Mouse (Mus musculus) neural tube, embryonic 14.5 days (tissue): Measurements from ENCODE around the gene Zfp36l2. TPM values are rescaled to one million over a fixed set of nuclear protein-coding genes. Genes with fewer than 3 reads are reported as not detected.

ENCODE experiments used
- ATAC-seq: fragments of 200-750 bp; cut with Nextera tagmentation; 2 replicates; pipeline ENCODE4 v1.8.0; 2017; ENCODE audit warnings: low read depth, mild to moderate bottlenecking, moderate TSS enrichment, moderate library complexity
- H3K27ac ChIP-seq: fragments of 300-500 bp; sonication (generic); 2 replicates; pipeline ENCODE4 v1.5.1; 2014; ENCODE audit warnings: low read depth, mild to moderate bottlenecking, control low read depth, low read length, moderate library complexity, mixed read lengths
- H3K27me3 ChIP-seq: fragments of 300-500 bp; sonication (generic); 2 replicates; pipeline ENCODE4 v1.6.1; 2014; ENCODE audit warnings: low read length; ENCODE audit not compliant: control insufficient read depth, insufficient read depth
- H3K36me3 ChIP-seq: fragments of 300-500 bp; sonication (generic); 2 replicates; pipeline ENCODE4 v1.6.1; 2014; ENCODE audit warnings: low read length, mixed read lengths; ENCODE audit not compliant: control insufficient read depth, insufficient read depth
- H3K4me1 ChIP-seq: fragments of 300-500 bp; sonication (generic); 2 replicates; pipeline ENCODE4 v1.6.1; 2014; ENCODE audit warnings: low read length; ENCODE audit not compliant: control insufficient read depth, insufficient read depth
- H3K4me2 ChIP-seq: fragments of 300-500 bp; sonication (generic); 2 replicates; pipeline ENCODE4 v1.6.1; 2014; ENCODE audit warnings: mild to moderate bottlenecking, low read depth, low read length, control low read depth
- H3K4me3 ChIP-seq: fragments of 300-500 bp; sonication (generic); 2 replicates; pipeline ENCODE4 v1.5.1; 2014; ENCODE audit warnings: low read depth, low read length, control low read depth, mixed read lengths
- H3K9ac ChIP-seq: fragments of 300-500 bp; sonication (generic); replicated peaks from 2 replicates; pipeline ENCODE4 v1.6.1; 2014; ENCODE audit warnings: low read depth, mild to moderate bottlenecking, control low read depth, low read length, mixed read lengths
- H3K9me3 ChIP-seq: fragments of 300-500 bp; sonication (generic); 2 replicates; pipeline ENCODE4 v1.6.1; 2016; ENCODE audit warnings: low read length; ENCODE audit not compliant: control insufficient read depth
- WGBS: fragments of 180-500 bp; shearing (Covaris S2); extraction: QIAGEN DNeasy Blood & Tissue Kit; methylation state at CpG from one replicate; pipeline ENCODE4 v1.1.7; 2014; 5-methylcytosine and 5-hydroxymethylcytosine counted together
- polyA plus RNA-seq: library from polyadenylated mRNA; unstranded; fragments of >200 nt; fragmentation: Nextera tagmentation; extraction: Ambion mirVana; gene quantifications from 2 replicates; pipeline ENCODE4 v1.2.1, GENCODE M21; 2014

The Zfp36l2 gene
- polyA plus RNA-seq, 1 experiment from 2014 or later, result 4.8 TPM

- Histone ChIP-seq H3K36me3 (no peaks in the 10 kb centered on the region), H3K9me3 (no peaks in the 10 kb centered on the region), H3K4me3 (no peak overlapping the region), H3K4me1 (peaks cover 4% of the 10 kb centered on the region; the same call in 1 of the 2 replicates), H3K4me2 (no peak overlapping the region), H3K27me3 (peaks cover 3% of the 10 kb centered on the region; the same call in 1 of the 2 replicates), H3K9ac (no peak overlapping the region), H3K27ac (no peak overlapping the region)
- no peak for ATAC-seq
- WGBS, result 81% methylated on average over 12 of the region's 12 CpGs
Measured at GRCm38 (mm10) chr17:84158461-84158795, 29.3 kb downstream of the Zfp36l2 start.

- Histone ChIP-seq H3K4me2 (no peak overlapping the region), H3K4me1 (peaks cover 4% of the 10 kb centered on the region; the same call in 1 of the 2 replicates), H3K36me3 (no peaks in the 10 kb centered on the region), H3K27me3 (peaks cover 3% of the 10 kb centered on the region; the same call in 1 of the 2 replicates), H3K27ac (no peak overlapping the region), H3K9me3 (no peaks in the 10 kb centered on the region), H3K4me3 (no peak overlapping the region), H3K9ac (no peak overlapping the region)
- ATAC-seq, result no peak
- 67% methylated on average over 6 of the region's 6 CpGs for WGBS
Measured at GRCm38 (mm10) chr17:84157743-84158460, 29.8 kb downstream of the Zfp36l2 start.

DNA sequence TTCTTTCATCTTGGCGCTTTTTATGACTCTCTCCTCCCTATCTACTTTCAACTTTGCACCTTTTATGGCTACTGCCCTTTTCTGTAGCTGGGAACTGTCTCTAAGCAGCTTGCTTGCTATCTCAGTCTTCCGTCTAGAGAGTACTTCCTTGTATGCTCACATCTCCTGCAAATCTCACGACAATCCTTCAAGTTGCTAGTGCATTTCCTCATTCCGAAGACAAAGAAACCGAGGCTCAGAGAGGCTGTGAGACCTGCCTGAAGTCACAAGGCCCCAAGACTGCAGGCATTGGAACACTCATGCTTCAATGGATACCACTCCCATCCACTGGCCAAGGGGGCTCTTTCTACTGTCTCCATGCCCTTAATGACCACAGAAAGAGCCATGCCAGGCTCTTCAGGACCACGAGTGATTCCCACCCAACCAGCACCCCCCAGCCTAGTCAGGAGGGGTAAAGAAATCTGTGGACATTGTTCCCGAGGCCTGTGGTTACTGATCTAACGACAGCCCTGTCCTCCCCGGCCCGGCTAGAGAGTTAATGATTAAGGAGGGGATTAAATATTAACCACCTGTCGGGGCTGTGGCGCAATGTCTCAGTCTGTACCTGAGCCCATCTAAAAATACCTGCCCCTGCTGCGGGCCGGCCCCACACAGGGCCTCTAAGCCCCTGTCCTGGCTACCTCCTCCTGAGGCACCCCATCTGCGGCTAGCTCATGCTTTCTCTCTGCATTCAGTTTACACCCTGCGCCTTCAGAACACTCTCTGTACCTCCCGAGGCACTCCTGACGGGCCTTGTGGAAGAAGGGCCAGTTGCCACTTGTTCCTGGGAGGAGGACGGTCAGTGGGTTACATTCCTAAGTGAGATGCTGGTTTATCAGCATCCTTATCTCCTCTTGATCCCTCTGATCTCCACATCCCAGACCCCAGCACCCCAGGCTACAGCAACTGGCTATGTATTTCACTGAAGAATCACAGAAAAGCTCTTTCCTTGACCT is 30.7 kb downstream of the Zfp36l2 start:
- ATAC-seq, result no peak
- WGBS, result 20% methylated on average over 19 of the region's 19 CpGs

GRCm38 (mm10) chr17:84156227-84156573 is 31.5 kb downstream of the Zfp36l2 start:
- H3K4me3 ChIP-seq, result no peak overlapping the region
- H3K9me3 ChIP-seq, result no peaks in the 10 kb centered on the region
- H3K27me3 ChIP-seq, result peaks cover 3% of the 10 kb centered on the region; the same call in 1 of the 2 replicates
- no peak for ATAC-seq
- 25% methylated on average over 13 of the region's 13 CpGs for WGBS
- H3K27ac ChIP-seq, result no peak overlapping the region
- H3K36me3 ChIP-seq, result no peaks in the 10 kb centered on the region
- H3K4me2 ChIP-seq, result no peak overlapping the region
- H3K9ac ChIP-seq, result no peak overlapping the region
- H3K4me1 ChIP-seq, result peaks cover 4% of the 10 kb centered on the region; the same call in 1 of the 2 replicates

More for the DNA sequence above, 30.7 kb downstream of the Zfp36l2 start:
- no peaks in the 10 kb centered on the region for H3K36me3 ChIP-seq
- H3K4me2 ChIP-seq, result no peak overlapping the region
- no peak overlapping the region for H3K9ac ChIP-seq
- no peaks in the 10 kb centered on the region for H3K9me3 ChIP-seq
- H3K4me3 ChIP-seq, result no peak overlapping the region
- no peak overlapping the region for H3K27ac ChIP-seq
- peaks cover 4% of the 10 kb centered on the region; the same call in 1 of the 2 replicates for H3K4me1 ChIP-seq
- peaks cover 3% of the 10 kb centered on the region; the same call in 1 of the 2 replicates for H3K27me3 ChIP-seq

GRCm38 (mm10) chr17:84155516-84156226 is 32.1 kb downstream of the Zfp36l2 start:
- no peaks in the 10 kb centered on the region for H3K9me3 ChIP-seq
- no peak overlapping the region for H3K4me2 ChIP-seq
- no peak overlapping the region for H3K27ac ChIP-seq
- H3K9ac ChIP-seq, result no peak overlapping the region
- 67% methylated on average over 8 of the region's 8 CpGs for whole genome bisulfite sequencing
- H3K27me3 ChIP-seq, result peaks cover 3% of the 10 kb centered on the region; the same call in 1 of the 2 replicates
- H3K4me1 ChIP-seq, result peaks cover 4% of the 10 kb centered on the region; the same call in 1 of the 2 replicates
- no peak overlapping the region for H3K4me3 ChIP-seq
- H3K36me3 ChIP-seq, result no peaks in the 10 kb centered on the region
- no peak for ATAC-seq

DNA sequence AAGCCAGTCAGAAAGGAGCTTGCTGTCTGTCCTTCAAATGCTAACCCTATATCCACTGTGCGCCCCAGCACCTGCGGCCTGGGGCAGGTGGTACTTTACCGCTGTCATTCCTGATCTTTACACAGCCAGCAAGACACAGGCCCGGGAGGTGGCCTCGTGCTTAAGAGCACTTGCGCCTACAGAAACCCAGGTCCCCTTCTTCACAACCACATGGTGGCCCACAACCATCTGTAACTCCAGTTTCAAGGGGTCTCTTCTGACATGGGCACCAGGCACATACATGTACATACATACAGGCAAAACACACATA is 32.8 kb downstream of the Zfp36l2 start:
- no peak overlapping the region for H3K9ac ChIP-seq
- no peak overlapping the region for H3K4me3 ChIP-seq
- H3K4me1 ChIP-seq, result peaks cover 4% of the 10 kb centered on the region; the same call in 1 of the 2 replicates
- no peaks in the 10 kb centered on the region for H3K9me3 ChIP-seq
- H3K27ac ChIP-seq, result no peak overlapping the region
- WGBS, result 83% methylated on average over 6 of the region's 6 CpGs
- no peak overlapping the region for H3K4me2 ChIP-seq
- ATAC-seq, result no peak
- no peaks in the 10 kb centered on the region for H3K36me3 ChIP-seq
- H3K27me3 ChIP-seq, result peaks cover 3% of the 10 kb centered on the region; the same call in 1 of the 2 replicates

DNA sequence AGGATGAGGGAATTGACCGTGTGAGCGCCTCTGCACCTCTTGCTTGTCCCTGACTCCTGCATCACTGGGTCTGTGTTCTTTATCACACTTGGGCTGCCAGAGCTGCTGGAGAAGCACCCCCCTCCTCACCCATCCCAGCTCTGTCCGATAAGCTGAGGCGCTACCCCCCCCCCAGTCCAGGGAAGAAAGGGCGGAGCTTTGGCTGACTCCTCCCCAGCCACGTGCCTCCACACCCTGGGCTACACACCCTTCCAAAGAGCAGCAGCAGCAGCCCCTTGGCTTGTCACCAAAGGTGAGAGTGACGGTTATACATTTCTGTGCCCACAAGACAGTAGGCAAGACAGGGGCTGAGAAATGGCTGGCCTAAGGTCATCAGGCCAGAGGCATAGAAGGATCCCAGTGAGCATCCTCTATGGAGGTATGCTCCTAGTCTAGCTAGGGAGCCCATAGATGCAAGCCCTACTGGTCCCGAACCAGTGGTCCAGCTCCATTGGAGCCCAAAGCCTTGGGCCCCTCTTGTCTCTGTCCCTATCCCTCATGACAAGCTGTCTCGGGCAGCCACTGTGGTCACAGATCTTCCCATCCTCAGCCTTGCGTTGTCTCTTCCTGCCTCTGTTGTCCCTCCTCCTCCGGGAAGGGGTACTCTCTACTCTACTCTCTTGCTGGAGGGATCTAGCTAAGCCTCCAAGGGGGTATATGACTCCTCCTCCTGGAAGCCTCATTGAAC is 33.3 kb downstream of the Zfp36l2 start:
- Histone ChIP-seq H3K4me1 (peaks cover 4% of the 10 kb centered on the region; the same call in 1 of the 2 replicates), H3K27me3 (peaks cover 3% of the 10 kb centered on the region; the same call in 1 of the 2 replicates), H3K27ac (no peak overlapping the region), H3K9me3 (no peaks in the 10 kb centered on the region), H3K4me3 (no peak overlapping the region), H3K4me2 (no peak overlapping the region), H3K9ac (no peak overlapping the region), H3K36me3 (no peaks in the 10 kb centered on the region)
- WGBS, result 80% methylated on average over 10 of the region's 11 CpGs
- no peak for ATAC-seq
